26 mouse cellular contexts compared by ENCODE assay signal in genomic region chr4:82161818-82162217, GRCm38 (mm10).
"Had no signal": no experiment of that assay in that cellular context is flagged by ENCODE, and none has a peak within 500 bp of the region (broad histone marks: within the 10 kb centered on the region; RNA-seq: fewer than 3 reads in every experiment).

No protein-coding gene starts in this region.

- ATAC-seq: forebrain, embryonic 13.5 days; forebrain, embryonic 14.5 days; forebrain, embryonic 15.5 days; forebrain, embryonic 16.5 days; forebrain, postnatal 0 days had no signal

- H3K9ac ChIP-seq: embryonic facial prominence, embryonic 12.5 days; embryonic facial prominence, embryonic 13.5 days; embryonic facial prominence, embryonic 15.5 days; forebrain, embryonic 12.5 days; forebrain, embryonic 13.5 days; forebrain, embryonic 15.5 days; forebrain, postnatal 0 days had no signal

- H3K4me1 ChIP-seq: embryonic facial prominence, embryonic 10.5 days; embryonic facial prominence, embryonic 12.5 days; forebrain, embryonic 10.5 days; forebrain, embryonic 12.5 days; forebrain, embryonic 13.5 days; forebrain, embryonic 15.5 days had no signal

- DNase-seq: cerebellum, adult 2 months; cerebellum, adult 8-10 months; cerebellum, adult 9-10 months; cerebellum, adult 9-11 months; cerebellum, postnatal 10 days; cerebellum, postnatal 25 days; cerebellum, postnatal 36 days; embryo, embryonic 11 days; forebrain, postnatal 0 days; gastrocnemius, adult 2 months; gastrocnemius, postnatal 10 days; gastrocnemius, postnatal 14 days; gastrocnemius, postnatal 25 days; gastrocnemius, postnatal 36 days; heart, adult 2 months had no signal

- H3K27ac ChIP-seq: embryonic facial prominence, embryonic 10.5 days; embryonic facial prominence, embryonic 12.5 days; embryonic facial prominence, embryonic 13.5 days; embryonic facial prominence, embryonic 15.5 days; forebrain, embryonic 10.5 days; forebrain, embryonic 12.5 days; forebrain, embryonic 13.5 days; forebrain, embryonic 15.5 days; gastrocnemius, adult 2 months; heart, adult 2 months had no signal

- H3K4me3 ChIP-seq: embryonic facial prominence, embryonic 10.5 days; embryonic facial prominence, embryonic 12.5 days; embryonic facial prominence, embryonic 13.5 days; embryonic facial prominence, embryonic 15.5 days; erythroblast, embryonic 14.5 days; forebrain, embryonic 10.5 days; forebrain, embryonic 12.5 days; forebrain, embryonic 13.5 days; forebrain, embryonic 15.5 days; gastrocnemius, adult 2 months; heart, adult 2 months had no signal

- H3K4me2 ChIP-seq: embryonic facial prominence, embryonic 12.5 days; embryonic facial prominence, embryonic 13.5 days; embryonic facial prominence, embryonic 15.5 days; forebrain, embryonic 12.5 days; forebrain, embryonic 13.5 days; forebrain, embryonic 15.5 days had no signal

- H3K36me3 ChIP-seq: embryonic facial prominence, embryonic 10.5 days; embryonic facial prominence, embryonic 12.5 days; embryonic facial prominence, embryonic 13.5 days; embryonic facial prominence, embryonic 15.5 days; forebrain, embryonic 10.5 days; forebrain, embryonic 12.5 days; forebrain, embryonic 15.5 days had no signal

- H3K27me3 ChIP-seq: embryonic facial prominence, embryonic 12.5 days; embryonic facial prominence, embryonic 13.5 days; embryonic facial prominence, embryonic 15.5 days; forebrain, embryonic 12.5 days; forebrain, embryonic 13.5 days; forebrain, embryonic 15.5 days had no signal

- H3K9me3 ChIP-seq: embryonic facial prominence, embryonic 10.5 days; embryonic facial prominence, embryonic 12.5 days; embryonic facial prominence, embryonic 13.5 days; embryonic facial prominence, embryonic 15.5 days; forebrain, embryonic 10.5 days; forebrain, embryonic 12.5 days; forebrain, embryonic 13.5 days; forebrain, embryonic 15.5 days had no signal
